Comparison of ENCODE assay signal across 28 mouse cellular contexts in genomic region chr2:61746580-61746979, GRCm38 (mm10). TPM values are rescaled to one million over a fixed set of nuclear protein-coding genes. Genes with fewer than 3 reads are reported as not detected.
"Had no signal": no experiment of that assay in that cellular context is flagged by ENCODE, and none has a peak within 500 bp of the region (broad histone marks: within the 10 kb centered on the region; RNA-seq: fewer than 3 reads in every experiment).

No protein-coding gene starts in this region.

- H3K27me3 ChIP-seq: heart, embryonic 12.5 days; hindbrain, embryonic 12.5 days; limb, embryonic 12.5 days; liver, embryonic 13.5 days had no signal

- H3K4me1 ChIP-seq: hindbrain, embryonic 10.5 days; hindbrain, embryonic 12.5 days had no signal

- H3K36me3 ChIP-seq: heart, embryonic 12.5 days; hindbrain, embryonic 10.5 days; hindbrain, embryonic 12.5 days; limb, embryonic 10.5 days; limb, embryonic 12.5 days had no signal

- ATAC-seq: hindbrain, embryonic 16.5 days; inflammation-experienced regulatory T-cells, adult 6 months had no signal

- H3K27ac ChIP-seq: gastrocnemius, adult 2 months; heart, adult 2 months; hindbrain, embryonic 10.5 days; hindbrain, embryonic 12.5 days; hindbrain, embryonic 14.5 days; left cerebral cortex, adult 2 months; limb, embryonic 10.5 days; limb, embryonic 12.5 days; liver, embryonic 13.5 days had no signal

- DNase-seq: gastrocnemius, adult 2 months; gastrocnemius, postnatal 10 days; gastrocnemius, postnatal 25 days; heart, adult 2 months; heart, postnatal 10 days; heart, postnatal 4 days; kidney, adult 18-20 months; kidney, adult 8-10 months; kidney, postnatal 10 days; kidney, postnatal 25 days; kidney, postnatal 4 days; liver; liver, embryonic 13.5 days had no signal

- H3K4me3 ChIP-seq: gastrocnemius, adult 2 months; heart, adult 2 months; heart, embryonic 12.5 days; hindbrain, embryonic 10.5 days; hindbrain, embryonic 12.5 days; layer of hippocampus, adult 2 months; left cerebral cortex, adult 2 months; limb, embryonic 10.5 days; limb, embryonic 12.5 days; liver, embryonic 13.5 days had no signal

- H3K9ac ChIP-seq: heart, embryonic 12.5 days; hindbrain, embryonic 12.5 days; hindbrain, embryonic 14.5 days; limb, embryonic 12.5 days; liver, embryonic 13.5 days had no signal

- H3K4me2 ChIP-seq: heart, embryonic 12.5 days; hindbrain, embryonic 12.5 days; hindbrain, embryonic 14.5 days; limb, embryonic 12.5 days; liver, embryonic 11.5 days; liver, embryonic 13.5 days had no signal

- H3K9me3 ChIP-seq: heart, embryonic 12.5 days; hindbrain, embryonic 10.5 days; hindbrain, embryonic 12.5 days; limb, embryonic 10.5 days; limb, embryonic 12.5 days; liver, embryonic 13.5 days had no signal

RNA-seq across cellular contexts. Expression of gene Tbr1, which starts 56.1 kb away (rescaled TPM):
- total RNA-seq: gastrocnemius, adult 2 months; gastrocnemius, postnatal 25 days; heart, postnatal 10 days; heart, postnatal 25 days; heart, postnatal 4 days had no signal
- polyA plus RNA-seq: heart, adult 2 months; heart, embryonic 12.5 days; heart, embryonic 14.5 days; heart, embryonic 16.5 days; inflammation-experienced regulatory T-cells, adult 6 months; kidney, embryonic 16.5 days; liver, embryonic 13.5 days had no signal
